Comparison of ENCODE assay signal across 32 mouse cellular contexts in genomic region chr6:39680524-39680923, GRCm38 (mm10). TPM values are rescaled to one million over a fixed set of nuclear protein-coding genes. Genes with fewer than 3 reads are reported as not detected.
DNase-seq lines count a peak whose midpoint lies in the region; ATAC-seq and TF ChIP-seq lines count a peak whose summit lies in the region.
"Had no signal": no experiment of that assay in that cellular context is flagged by ENCODE, and none has a peak within 500 bp of the region (broad histone marks: within the 10 kb centered on the region; RNA-seq: fewer than 3 reads in every experiment).

No protein-coding gene starts in this region.

- intact Hi-C loops in heart, postnatal 10 days (cut with DNase I), result no loop called here

- no peak overlapping the region for H3K4me3 ChIP-seq in heart, embryonic 13.5 days
- no peak overlapping the region for H3K4me3 ChIP-seq in CH12.LX (replicated peaks in 1 of 3; ENCODE audit: low read depth in 2 of 3, low read length in 2 of 3, poor library complexity in 1 of 3)
- H3K4me3 ChIP-seq in hindbrain, embryonic 14.5 days (replicated peaks; ENCODE audit: low read length), result no peak overlapping the region
- H3K4me3 ChIP-seq: embryonic facial prominence, embryonic 13.5 days; erythroblast, embryonic 14.5 days; forebrain, embryonic 13.5 days; hindbrain, embryonic 15.5 days; intestine, embryonic 15.5 days; layer of hippocampus, adult 2 months; limb, embryonic 13.5 days; liver, embryonic 12.5 days; midbrain, embryonic 13.5 days; neural tube, embryonic 15.5 days had no signal

- TF ChIP-seq EP300 in CH12.LX (IDR thresholded peaks at IDR 0.05; ENCODE audit: low read length), result no peak

- TF ChIP-seq POLR2A in CH12.LX (IDR thresholded peaks at IDR 0.05; ENCODE audit: low read depth, low read length), result no peak

- TF ChIP-seq CTCF in CH12.LX (conservative IDR thresholded peaks at IDR 0.05 in 1 of 2, IDR thresholded peaks at IDR 0.05 in 1 of 2; ENCODE audit: low read depth in 2 of 2, low read length in 2 of 2), result no peak

- WGBS in heart, embryonic 13.5 days, result 30% methylated on average over 4 of the region's 4 CpGs
- WGBS in hindbrain, embryonic 14.5 days, result 26% methylated on average over 4 of the region's 4 CpGs

- H3K9ac ChIP-seq in heart, embryonic 13.5 days, result 0 out of 2 replicates have a peak overlapping the region, but pooled peaks have one; percentile 14
- peak overlapping the region; percentile 39 for H3K9ac ChIP-seq in CH12.LX (ENCODE audit: insufficient read depth, low read depth)
- no peak overlapping the region for H3K9ac ChIP-seq in hindbrain, embryonic 14.5 days
- H3K9ac ChIP-seq: embryonic facial prominence, embryonic 13.5 days; forebrain, embryonic 13.5 days; hindbrain, embryonic 15.5 days; intestine, embryonic 15.5 days; limb, embryonic 13.5 days; liver, embryonic 12.5 days; midbrain, embryonic 13.5 days; neural tube, embryonic 15.5 days had no signal

- peaks cover 28% of the 10 kb centered on the region for H3K36me3 ChIP-seq in heart, embryonic 13.5 days
- H3K36me3 ChIP-seq in CH12.LX (replicated peaks in 1 of 2; ENCODE audit: control insufficient read depth in 1 of 2, insufficient read depth in 1 of 2, low read length in 1 of 2), result peaks cover 11 to 30% of the 10 kb centered on the region in 2 experiments
- H3K36me3 ChIP-seq in hindbrain, embryonic 14.5 days (replicated peaks; ENCODE audit: control insufficient read depth, insufficient read depth), result peaks cover 16% of the 10 kb centered on the region

- peaks cover 5% of the 10 kb centered on the region for H3K4me1 ChIP-seq in heart, embryonic 13.5 days
- peaks cover 4 to 49% of the 10 kb centered on the region in 2 experiments for H3K4me1 ChIP-seq in CH12.LX (ENCODE audit: control insufficient read depth in 1 of 2, insufficient read depth in 2 of 2)
- H3K4me1 ChIP-seq in hindbrain, embryonic 14.5 days (replicated peaks; ENCODE audit: control insufficient read depth, insufficient read depth, low read length), result no peaks in the 10 kb centered on the region
- H3K4me1 ChIP-seq: embryonic facial prominence, embryonic 13.5 days; hindbrain, embryonic 15.5 days; intestine, embryonic 15.5 days; neural tube, embryonic 15.5 days had no signal

- no peak overlapping the region for H3K27ac ChIP-seq in heart, embryonic 13.5 days (replicated peaks)
- H3K27ac ChIP-seq in CH12.LX (ENCODE audit: insufficient read depth, low read depth), result no peak overlapping the region
- no peak overlapping the region for H3K27ac ChIP-seq in hindbrain, embryonic 14.5 days
- H3K27ac ChIP-seq: embryonic facial prominence, embryonic 13.5 days; forebrain, embryonic 13.5 days; hindbrain, embryonic 15.5 days; intestine, embryonic 15.5 days; layer of hippocampus, adult 2 months; limb, embryonic 13.5 days; liver, embryonic 12.5 days; midbrain, embryonic 13.5 days; neural tube, embryonic 15.5 days had no signal

- no peaks in the 10 kb centered on the region for H3K79me2 ChIP-seq in CH12.LX (replicated peaks; ENCODE audit: control insufficient read depth, extremely low read depth, insufficient read depth, poor library complexity, severe bottlenecking)

- TF ChIP-seq RAD21 in CH12.LX (IDR thresholded peaks at IDR 0.05; ENCODE audit: low read depth, low read length), result no peak

- H3K9me3 ChIP-seq in heart, embryonic 13.5 days, result 0 out of 2 replicates have a peak, but pooled peaks cover 3% of the 10 kb centered on the region
- H3K9me3 ChIP-seq in CH12.LX (replicated peaks; ENCODE audit: low read length), result peaks cover 3% of the 10 kb centered on the region
- H3K9me3 ChIP-seq in hindbrain, embryonic 14.5 days (ENCODE audit: control insufficient read depth, low read length), result no peaks in the 10 kb centered on the region
- H3K9me3 ChIP-seq: forebrain, embryonic 13.5 days; hindbrain, embryonic 15.5 days; intestine, embryonic 15.5 days; limb, embryonic 13.5 days; liver, embryonic 12.5 days; midbrain, embryonic 13.5 days; neural tube, embryonic 15.5 days had no signal

- no peaks in the 10 kb centered on the region for H3K27me3 ChIP-seq in heart, embryonic 13.5 days (replicated peaks)
- no peaks in the 10 kb centered on the region for H3K27me3 ChIP-seq in CH12.LX (replicated peaks)
- no peaks in the 10 kb centered on the region for H3K27me3 ChIP-seq in hindbrain, embryonic 14.5 days (ENCODE audit: control insufficient read depth, insufficient read depth, low read length)
- H3K27me3 ChIP-seq: embryonic facial prominence, embryonic 13.5 days; forebrain, embryonic 13.5 days; hindbrain, embryonic 15.5 days; intestine, embryonic 15.5 days; limb, embryonic 13.5 days; liver, embryonic 12.5 days; midbrain, embryonic 13.5 days; neural tube, embryonic 15.5 days had no signal

- in situ Hi-C loops in CH12.LX (cut with MboI; ENCODE audit: low pct_ligation_motif_present, low pct_unique_long_range_greater_than_20kb, low sequenced_read_pairs), result no loop called here

- no peak for DNase-seq in heart, postnatal 10 days
- DNase-seq in CH12.LX (ENCODE audit: extremely low read depth), result peak; percentile 22
- DNase-seq in telencephalon, adult 2 months (ENCODE audit: low read depth, low spot score), result peak; percentile 8
- DNase-seq in hindbrain, embryonic 14.5 days (ENCODE audit: low spot score), result no peak
- no peak for DNase-seq in urinary bladder, postnatal 25 days (ENCODE audit: low spot score)
- DNase-seq: B cell, adult 2 months; cerebellum, adult 2 months; cerebellum, postnatal 25 days; embryo, embryonic 11 days; heart, postnatal 14 days; kidney, adult 8-10 months; kidney, postnatal 10 days; layer of hippocampus, postnatal 36 days; lung, adult 18-20 months; lung, postnatal 10 days; right cerebral cortex, adult 18-20 months; right cerebral cortex, postnatal 4 days; thymus, adult 2 months; thymus, postnatal 4 days had no signal

- dilution Hi-C loops in CH12.LX (cut with MboI; ENCODE audit: extremely low pct_ligation_motif_present, extremely low pct_unique_long_range_greater_than_20kb, low sequenced_read_pairs), result no loop called here

- H3K4me2 ChIP-seq in heart, embryonic 13.5 days, result no peak overlapping the region
- H3K4me2 ChIP-seq in CH12.LX (ENCODE audit: insufficient read depth, low read depth, poor library complexity, severe bottlenecking), result peak overlapping the region; percentile 67
- no peak overlapping the region for H3K4me2 ChIP-seq in hindbrain, embryonic 14.5 days (replicated peaks)
- H3K4me2 ChIP-seq: embryonic facial prominence, embryonic 13.5 days; forebrain, embryonic 13.5 days; heart, embryonic 11.5 days; hindbrain, embryonic 15.5 days; intestine, embryonic 15.5 days; limb, embryonic 13.5 days; liver, embryonic 12.5 days; midbrain, embryonic 13.5 days; neural tube, embryonic 15.5 days had no signal

- no peak for ATAC-seq in heart, embryonic 13.5 days (ENCODE audit: extremely low read depth, insufficient number of reproducible peaks, low FRiP score, low TSS enrichment)
- peak; percentile 47; the same call in 1 of the 2 replicates for ATAC-seq in common myeloid progenitor, adult 5-6 weeks (replicated peaks; ENCODE audit: low read depth, poor library complexity, severe bottlenecking)
- no peak for ATAC-seq in hindbrain, embryonic 14.5 days (ENCODE audit: low FRiP score)
- ATAC-seq: forebrain, embryonic 13.5 days; intestine, embryonic 15.5 days; liver, embryonic 12.5 days; midbrain, embryonic 13.5 days had no signal

TF ChIP-seq in CH12.LX, 34 proteins besides CTCF, POLR2A, EP300 and RAD21:
- TF ChIP-seq ZC3H11A (IDR thresholded peaks at IDR 0.05; ENCODE audit: low read depth, low read length) (no peak), CHD1 (IDR thresholded peaks at IDR 0.05; ENCODE audit: low read depth, low read length) (0 out of 2 replicates have a peak, but pooled peaks have one; percentile 21), ELF1 (IDR thresholded peaks at IDR 0.05; ENCODE audit: low read depth, low read length) (peak; percentile 46; the same call in 1 of the 2 replicates)
TF ChIP-seq in CH12.LX: peak in this region for 2.

RNA-seq across cellular contexts. Expression of gene Braf, which starts 44.7 kb away (rescaled TPM):
- 8.7 and 10.3 TPM in 2 replicates for polyA plus RNA-seq in heart, embryonic 13.5 days (2015; fragmentation: Nextera tagmentation; extraction: Ambion mirVana)
- total RNA-seq in heart, postnatal 10 days (2021), result 10 to 100 TPM; 19.7 to 24.6 TPM
- total RNA-seq in CH12.LX (2012; rRNA removed), result 9.7 and 9.8 TPM in 2 replicates
- 10.9 and 11.2 TPM in 2 replicates for total RNA-seq in CH12.LX (2014; rRNA removed)
- polyA plus RNA-seq in CH12.LX (2012; ENCODE audit: insufficient read length, low read depth), result 15.7 and 21.8 TPM in 2 replicates
- 17.9 and 19.6 TPM in 2 replicates for total RNA-seq in common myeloid progenitor, adult 5-6 weeks (2017)
- polyA plus RNA-seq in hindbrain, embryonic 14.5 days (2014; fragmentation: Nextera tagmentation; extraction: Ambion mirVana), result 28.0 and 28.3 TPM in 2 replicates

Comparison
In these comparisons a context has a peak if more than half of its experiments do, and no peak if none do; other contexts are left out.
1. DNase-seq: peak in CH12.LX (single experiment) and telencephalon, adult 2 months (single experiment); none in heart, postnatal 10 days (0 of 2), hindbrain, embryonic 14.5 days (single experiment) and urinary bladder, postnatal 25 days (single experiment).